Mouse (Mus musculus): ENCODE results near the gene 9530068E07Rik. TPM values are rescaled to one million over a fixed set of nuclear protein-coding genes. Genes with fewer than 3 reads are reported as not detected.
"Not testable (repeated sequence)": the region's sequence is repeated elsewhere in the genome, so short reads cannot be mapped to it uniquely, and the experiment has no call there.

9530068E07Rik gene
- polyA plus RNA-seq, 1 experiment from 2014 or later = 205 TPM

DNA sequence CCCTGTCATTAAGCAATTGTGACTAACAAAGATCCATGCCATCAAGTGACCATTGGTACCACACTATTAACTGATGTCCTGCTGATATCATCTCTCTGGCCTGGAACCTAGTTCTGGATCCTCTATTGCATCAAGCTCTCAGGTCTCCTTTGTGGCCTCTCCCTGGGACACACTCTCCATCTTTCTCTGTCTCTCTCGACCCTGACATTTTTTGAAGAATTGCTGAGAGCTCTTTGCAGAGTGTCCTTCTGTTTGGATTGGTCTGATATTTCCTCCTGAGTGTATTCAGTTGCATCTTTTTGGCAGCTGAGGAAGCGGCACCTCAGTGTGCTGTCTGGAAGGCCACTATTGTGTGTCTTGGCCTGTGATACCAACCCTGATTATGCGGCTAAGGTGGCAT lies 17.0 kb upstream of the 9530068E07Rik start:
- no peak overlapping the region for H3K4me2 ChIP-seq (replicated peaks)
- H3K27me3 ChIP-seq = no peaks in the 10 kb centered on the region
- H3K27ac ChIP-seq = no peak overlapping the region
- peaks cover 92% of the 10 kb centered on the region for H3K36me3 ChIP-seq
- H3K9ac ChIP-seq = no peak overlapping the region
- H3K4me3 ChIP-seq = no peak overlapping the region
- no peaks in the 10 kb centered on the region for H3K9me3 ChIP-seq
- 90% methylated on average over 3 of the region's 3 CpGs for WGBS
- H3K4me1 ChIP-seq = no peaks in the 10 kb centered on the region
- ATAC-seq (ENCODE audit: low FRiP score, low read depth) = no peak

DNA sequence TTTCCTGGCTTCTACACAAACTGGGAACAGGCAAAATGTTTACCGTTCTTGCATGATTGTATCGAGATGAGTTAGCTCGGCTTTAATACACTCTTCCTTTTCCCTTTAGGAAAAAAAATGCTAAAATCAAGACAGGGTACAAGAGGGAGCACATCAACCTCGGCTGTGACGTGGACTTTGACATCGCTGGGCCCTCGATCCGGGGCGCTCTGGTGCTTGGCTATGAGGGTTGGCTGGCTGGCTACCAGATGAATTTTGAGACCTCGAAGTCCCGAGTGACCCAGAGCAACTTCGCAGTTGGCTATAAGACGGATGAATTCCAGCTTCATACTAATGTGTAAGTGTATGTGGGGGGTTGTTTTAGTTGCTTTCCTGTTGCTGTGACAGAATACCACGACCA lies 12.5 kb upstream of the 9530068E07Rik start:
- no peak overlapping the region for H3K27ac ChIP-seq
- no peak overlapping the region for H3K4me2 ChIP-seq (replicated peaks)
- H3K4me1 ChIP-seq = no peaks in the 10 kb centered on the region
- peaks cover 94% of the 10 kb centered on the region for H3K36me3 ChIP-seq
- H3K4me3 ChIP-seq = no peak overlapping the region
- H3K9me3 ChIP-seq = no peaks in the 10 kb centered on the region
- no peak for ATAC-seq (ENCODE audit: low FRiP score, low read depth)
- H3K27me3 ChIP-seq = no peaks in the 10 kb centered on the region
- no peak overlapping the region for H3K9ac ChIP-seq
- 93% methylated on average over 14 of the region's 14 CpGs for WGBS

- ATAC-seq (ENCODE audit: low FRiP score, low read depth) = no peak
- Histone ChIP-seq H3K9ac (no peak overlapping the region), H3K36me3 (peaks cover 94% of the 10 kb centered on the region), H3K27me3 (no peaks in the 10 kb centered on the region), H3K4me3 (no peak overlapping the region), H3K27ac (no peak overlapping the region), H3K9me3 (no peaks in the 10 kb centered on the region), H3K4me2 (replicated peaks) (no peak overlapping the region), H3K4me1 (no peaks in the 10 kb centered on the region)
- 50% methylated on average over 3 of the region's 3 CpGs for WGBS
These were observed 11.6 kb upstream of the 9530068E07Rik start for GRCm38 (mm10) chr11:52384667-52385066.

DNA sequence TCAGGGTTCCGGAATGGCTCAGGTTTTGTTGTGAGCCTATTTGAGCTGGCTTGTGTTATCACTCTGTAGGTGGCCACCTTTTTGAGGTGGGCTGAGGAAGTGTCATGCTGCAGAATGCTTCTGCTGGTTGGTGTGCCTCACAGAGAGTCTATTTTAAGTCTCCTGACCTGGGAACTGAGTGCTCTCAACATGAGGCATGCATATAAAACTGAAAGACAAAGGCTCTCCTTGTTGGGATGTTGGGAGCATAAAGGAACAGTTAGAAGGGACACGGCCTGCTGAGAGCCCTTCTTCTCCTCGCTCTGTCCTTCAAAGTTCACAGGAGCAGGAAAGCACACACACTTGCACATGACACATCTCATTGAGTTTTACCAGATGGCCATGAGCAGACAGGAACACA lies 9.3 kb upstream of the 9530068E07Rik start:
- no peaks in the 10 kb centered on the region for H3K9me3 ChIP-seq
- H3K9ac ChIP-seq = no peak overlapping the region
- H3K4me3 ChIP-seq = no peak overlapping the region
- WGBS = 90% methylated on average over 3 of the region's 3 CpGs
- peaks cover 84% of the 10 kb centered on the region for H3K36me3 ChIP-seq
- H3K4me1 ChIP-seq = no peaks in the 10 kb centered on the region
- no peak overlapping the region for H3K27ac ChIP-seq
- H3K27me3 ChIP-seq = no peaks in the 10 kb centered on the region
- ATAC-seq (ENCODE audit: low FRiP score, low read depth) = no peak
- H3K4me2 ChIP-seq (replicated peaks) = no peak overlapping the region

DNA sequence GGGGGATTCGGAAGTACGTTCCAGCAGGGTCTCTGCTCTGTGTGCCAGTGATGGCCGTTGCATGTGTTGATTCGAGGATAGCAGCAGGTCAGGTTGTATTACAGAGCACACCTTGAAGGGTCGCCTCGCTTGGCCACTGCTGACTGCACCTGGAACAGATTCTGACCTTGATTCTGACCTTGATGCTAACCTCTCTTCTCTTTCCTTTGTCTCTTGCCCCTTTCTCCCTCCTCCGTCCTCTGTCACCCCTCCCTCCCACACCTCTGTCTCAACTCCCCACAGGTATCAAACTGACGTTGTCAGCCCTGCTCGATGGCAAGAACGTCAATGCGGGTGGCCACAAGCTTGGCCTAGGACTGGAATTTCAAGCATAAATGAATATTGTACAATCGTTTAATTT lies 8.1 kb upstream of the 9530068E07Rik start:
- H3K27ac ChIP-seq = no peak overlapping the region
- 92% methylated on average over 12 of the region's 12 CpGs for WGBS
- no peaks in the 10 kb centered on the region for H3K4me1 ChIP-seq
- no peak for ATAC-seq (ENCODE audit: low FRiP score, low read depth)
- H3K9ac ChIP-seq = no peak overlapping the region
- no peak overlapping the region for H3K4me2 ChIP-seq (replicated peaks)
- no peaks in the 10 kb centered on the region for H3K9me3 ChIP-seq
- H3K27me3 ChIP-seq = no peaks in the 10 kb centered on the region
- no peak overlapping the region for H3K4me3 ChIP-seq
- H3K36me3 ChIP-seq = peaks cover 77% of the 10 kb centered on the region

DNA sequence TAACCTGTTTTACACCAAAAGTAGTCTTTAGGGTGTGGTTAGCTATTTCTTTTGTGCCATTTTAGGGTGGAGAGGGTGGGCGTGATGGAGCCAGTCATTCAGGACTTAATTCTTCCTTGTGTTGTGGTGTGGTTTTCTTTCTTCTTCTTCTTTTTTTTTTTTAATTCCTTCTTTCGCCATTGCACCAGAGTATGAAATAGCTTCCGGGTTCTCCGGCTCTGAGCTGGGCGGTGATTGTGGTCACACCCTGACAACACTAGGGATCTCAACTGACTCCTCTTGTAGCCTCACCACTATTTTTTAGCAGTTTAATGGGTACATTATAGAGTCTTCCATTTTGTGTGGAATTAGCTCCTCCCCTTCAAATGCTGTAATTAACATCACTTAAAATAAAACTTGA lies 7.2 kb upstream of the 9530068E07Rik start:
- not testable (repeated sequence) for H3K9me3 ChIP-seq; H3K4me1 ChIP-seq; H3K9ac ChIP-seq; H3K4me2 ChIP-seq (replicated peaks); H3K27me3 ChIP-seq; ATAC-seq (ENCODE audit: low FRiP score, low read depth); H3K4me3 ChIP-seq; H3K27ac ChIP-seq
- WGBS = 98% methylated on average over 5 of the region's 5 CpGs
- peaks cover 69% of the 10 kb centered on the region for H3K36me3 ChIP-seq

DNA sequence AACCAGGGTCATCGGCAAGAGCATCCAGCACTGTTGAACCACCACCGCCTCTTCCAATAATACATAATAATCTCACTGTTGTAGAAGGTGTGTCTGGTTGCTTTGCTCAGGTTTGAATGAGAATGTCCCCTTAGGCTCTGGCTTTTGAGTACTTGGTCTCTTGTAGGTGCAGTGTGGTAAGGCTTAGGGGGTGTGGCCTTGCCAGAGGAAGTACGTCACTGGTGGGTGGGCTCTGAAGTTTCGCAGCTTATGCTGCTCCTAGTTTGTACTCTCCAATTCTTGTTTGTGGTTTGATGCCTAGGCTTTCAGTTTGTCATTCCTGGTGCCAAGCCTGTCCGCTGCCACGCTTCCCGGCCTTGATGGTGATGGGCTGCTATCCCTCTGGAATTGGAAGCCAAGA lies 6.3 kb upstream of the 9530068E07Rik start:
- no peak for ATAC-seq (ENCODE audit: low FRiP score, low read depth)
- no peak overlapping the region for H3K9ac ChIP-seq
- no peak overlapping the region for H3K4me2 ChIP-seq (replicated peaks)
- WGBS = 94% methylated on average over 7 of the region's 7 CpGs
- H3K9me3 ChIP-seq = no peaks in the 10 kb centered on the region
- H3K27me3 ChIP-seq = no peaks in the 10 kb centered on the region
- H3K27ac ChIP-seq = no peak overlapping the region
- H3K4me3 ChIP-seq = no peak overlapping the region
- H3K4me1 ChIP-seq = no peaks in the 10 kb centered on the region
- peaks cover 60% of the 10 kb centered on the region for H3K36me3 ChIP-seq

- H3K4me2 ChIP-seq (replicated peaks) = no peak overlapping the region
- no peak overlapping the region for H3K4me3 ChIP-seq
- peaks cover 5% of the 10 kb centered on the region; the same call in 1 of the 2 replicates for H3K4me1 ChIP-seq
- ATAC-seq (ENCODE audit: low FRiP score, low read depth) = no peak
- H3K27me3 ChIP-seq = no peaks in the 10 kb centered on the region
- H3K36me3 ChIP-seq = peaks cover 19% of the 10 kb centered on the region
- H3K27ac ChIP-seq = no peak overlapping the region
- H3K9ac ChIP-seq = no peak overlapping the region
- WGBS = 83% methylated on average over 4 of the region's 4 CpGs
- H3K9me3 ChIP-seq = no peaks in the 10 kb centered on the region
These were observed 1.7 kb upstream of the 9530068E07Rik start for GRCm38 (mm10) chr11:52394494-52394893.

DNA sequence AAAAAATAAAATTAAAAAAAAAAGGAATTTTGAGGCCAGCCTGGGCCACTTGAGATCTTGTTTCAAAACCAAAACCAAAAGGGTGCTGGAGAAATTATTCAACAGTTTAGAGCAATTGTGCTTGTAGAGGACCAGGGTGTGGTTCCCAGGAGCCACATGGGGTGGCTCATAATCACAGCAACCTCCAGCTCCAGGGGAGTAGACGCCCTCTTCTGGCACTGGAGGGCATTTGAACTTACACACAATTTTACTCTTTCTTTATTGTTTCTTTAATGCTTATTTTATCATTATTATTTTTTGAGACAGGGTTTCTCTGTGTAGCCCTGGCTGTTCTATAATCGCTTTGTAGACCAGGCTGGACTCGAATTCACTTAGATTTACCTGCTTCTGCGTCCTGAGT lies 885 bp upstream of the 9530068E07Rik start:
- H3K27me3 ChIP-seq = no peaks in the 10 kb centered on the region
- peaks cover 9% of the 10 kb centered on the region for H3K4me1 ChIP-seq
- WGBS = 26% methylated on average over 4 of the region's 4 CpGs
- H3K9me3 ChIP-seq = no peaks in the 10 kb centered on the region
- no peak overlapping the region for H3K27ac ChIP-seq
- H3K4me3 ChIP-seq = no peak overlapping the region; the same call in 1 of the 2 replicates
- no peak overlapping the region for H3K9ac ChIP-seq
- H3K4me2 ChIP-seq (replicated peaks) = no peak overlapping the region
- ATAC-seq (ENCODE audit: low FRiP score, low read depth) = no peak
- H3K36me3 ChIP-seq = peaks cover 14% of the 10 kb centered on the region

GRCm38 (mm10) chr11:52396597-52397188 lies 465 bp downstream of the 9530068E07Rik start:
- peak; percentile 81 for ATAC-seq (ENCODE audit: low FRiP score, low read depth)
- Histone ChIP-seq H3K27me3 (no peaks in the 10 kb centered on the region), H3K36me3 (peaks cover 11% of the 10 kb centered on the region), H3K27ac (peak overlapping the region; percentile 86), H3K4me2 (replicated peaks) (peak overlapping the region; percentile 71), H3K9me3 (no peaks in the 10 kb centered on the region), H3K4me3 (peak overlapping the region; percentile 94), H3K4me1 (peaks cover 9% of the 10 kb centered on the region), H3K9ac (peak overlapping the region; percentile 96)
- under 1% methylated on average over 33 of the region's 33 CpGs for WGBS

DNA sequence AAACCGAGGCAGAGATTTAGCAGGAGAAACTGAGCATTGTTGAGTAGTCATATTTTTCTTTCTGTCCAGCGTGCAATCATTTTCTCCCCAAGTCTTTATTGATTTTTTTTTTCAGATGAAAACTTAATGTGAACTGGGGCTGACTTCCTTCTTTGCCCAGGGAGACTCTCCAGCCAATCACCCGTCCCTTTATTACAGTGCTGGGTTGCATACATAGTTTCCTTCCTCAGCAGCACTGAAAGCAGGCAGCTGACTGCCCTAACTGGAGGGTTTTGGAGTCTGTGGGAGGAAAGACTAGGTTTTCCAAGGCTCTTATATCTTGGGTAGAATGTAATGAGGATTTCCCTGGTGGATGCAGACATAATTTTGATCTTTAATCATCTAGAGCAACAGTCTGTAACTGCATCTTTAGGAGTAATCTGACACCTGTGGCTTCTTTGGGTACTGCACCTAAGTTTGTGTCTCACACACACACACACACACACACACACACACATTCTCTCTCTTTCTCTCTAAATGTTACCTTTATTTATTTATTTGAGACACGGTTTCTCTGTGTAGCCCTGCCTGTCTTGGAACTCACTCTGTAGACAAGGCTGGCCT lies 1.3 kb downstream of the 9530068E07Rik start:
- peak overlapping the region; percentile 71 for H3K4me2 ChIP-seq (replicated peaks)
- H3K27ac ChIP-seq = no peak overlapping the region
- ATAC-seq (ENCODE audit: low FRiP score, low read depth) = no peak
- H3K27me3 ChIP-seq = no peaks in the 10 kb centered on the region
- H3K9me3 ChIP-seq = no peaks in the 10 kb centered on the region
- H3K4me3 ChIP-seq = peak overlapping the region; percentile 94
- peaks cover 11% of the 10 kb centered on the region for H3K36me3 ChIP-seq
- H3K9ac ChIP-seq = peak overlapping the region; percentile 96
- H3K4me1 ChIP-seq = peaks cover 9% of the 10 kb centered on the region
- WGBS = 83% methylated on average over 4 of the region's 4 CpGs

DNA sequence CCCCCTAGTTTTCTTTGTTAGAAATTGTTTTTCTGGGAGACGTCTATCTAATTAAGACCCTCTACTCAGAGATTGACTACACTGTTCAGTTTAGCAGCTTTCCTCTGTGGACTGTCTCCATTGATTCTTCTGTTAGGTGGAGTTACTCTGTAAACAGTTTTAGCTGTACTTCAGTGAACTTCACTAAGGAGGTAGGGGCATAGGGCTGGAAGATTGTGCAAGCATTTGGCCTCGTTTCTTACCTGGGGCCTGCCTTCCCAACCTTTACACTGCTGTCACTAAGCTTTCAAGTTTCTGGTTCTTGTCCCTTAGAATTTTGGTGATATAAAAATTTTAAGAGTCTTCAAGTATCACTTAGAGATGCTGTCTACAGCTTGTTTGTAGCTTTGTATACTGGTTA lies 5.2 kb downstream of the 9530068E07Rik start:
- Histone ChIP-seq H3K9me3 (no peaks in the 10 kb centered on the region), H3K9ac (no peak overlapping the region), H3K27ac (no peak overlapping the region), H3K36me3 (peaks cover 43% of the 10 kb centered on the region), H3K4me3 (no peak overlapping the region), H3K27me3 (no peaks in the 10 kb centered on the region), H3K4me2 (replicated peaks) (no peak overlapping the region), H3K4me1 (peaks cover 9% of the 10 kb centered on the region)
- no peak for ATAC-seq (ENCODE audit: low FRiP score, low read depth)
- WGBS = 61% methylated on average over 2 of the region's 2 CpGs

DNA sequence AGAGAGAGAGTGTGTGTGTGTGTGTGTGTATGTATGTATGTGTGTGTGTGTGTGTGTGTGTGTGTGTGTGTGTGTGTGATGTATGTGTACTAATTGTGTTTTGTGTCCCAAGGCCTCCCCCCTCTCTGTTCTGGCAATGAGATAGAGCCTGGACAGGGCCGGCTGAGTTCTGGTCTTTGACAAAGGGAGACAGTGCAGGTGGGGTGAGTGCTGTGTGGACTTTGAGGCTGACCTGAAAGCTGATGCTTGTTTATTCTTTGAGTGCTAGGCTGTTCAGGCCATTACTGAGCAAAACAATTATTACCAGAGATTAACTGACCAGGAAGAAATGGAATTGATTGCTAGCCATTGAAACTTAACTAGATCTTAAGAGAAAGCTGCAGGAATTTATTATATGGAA lies 6.3 kb downstream of the 9530068E07Rik start:
- H3K27me3 ChIP-seq = no peaks in the 10 kb centered on the region
- whole genome bisulfite sequencing = 30% methylated on average over 1 of the region's 1 CpGs
- peaks cover 9% of the 10 kb centered on the region for H3K4me1 ChIP-seq
- H3K9ac ChIP-seq = no peak overlapping the region
- H3K36me3 ChIP-seq = peaks cover 54% of the 10 kb centered on the region
- H3K4me2 ChIP-seq (replicated peaks) = no peak overlapping the region
- ATAC-seq (ENCODE audit: low FRiP score, low read depth) = no peak
- no peak overlapping the region for H3K4me3 ChIP-seq
- H3K9me3 ChIP-seq = no peaks in the 10 kb centered on the region
- no peak overlapping the region for H3K27ac ChIP-seq
